Mouse (Mus musculus): ENCODE measurements at regions not wholly inside any gene's neighbourhood (a gene's known extent, or its start where the extent isn't known, plus 50 kb on each side); places are given as distances from the start of the nearest gene placed in this dataset.
A peak's percentile ranks its signal among the peaks of the same experiment; 100 is the strongest.

- no peak overlapping the region for H3K9ac ChIP-seq
- no peaks in the 10 kb centered on the region for H3K9me3 ChIP-seq
- H3K27me3 ChIP-seq = no peaks in the 10 kb centered on the region
- no peak overlapping the region for H3K4me3 ChIP-seq
- no peak overlapping the region for H3K27ac ChIP-seq
- no peaks in the 10 kb centered on the region for H3K36me3 ChIP-seq
- H3K4me1 ChIP-seq = no peaks in the 10 kb centered on the region
- no peak for ATAC-seq (ENCODE audit: insufficient number of reproducible peaks, low FRiP score, low TSS enrichment, low read depth)
- WGBS = 74% methylated on average over 4 of the region's 4 CpGs
- H3K4me2 ChIP-seq = no peak overlapping the region
Measured at GRCm38 (mm10) chr1:154093549-154093948, 107.4 kb upstream of the Zfp648 start.

GRCm38 (mm10) chr1:154094357-154094756 lies 106.6 kb upstream of the Zfp648 start:
- ATAC-seq (ENCODE audit: insufficient number of reproducible peaks, low FRiP score, low TSS enrichment, low read depth) = no peak
- no peaks in the 10 kb centered on the region for H3K36me3 ChIP-seq
- H3K9me3 ChIP-seq = no peaks in the 10 kb centered on the region
- 84% methylated on average over 5 of the region's 5 CpGs for WGBS
- H3K4me3 ChIP-seq = no peak overlapping the region
- H3K4me2 ChIP-seq = no peak overlapping the region
- no peak overlapping the region for H3K9ac ChIP-seq
- no peaks in the 10 kb centered on the region for H3K27me3 ChIP-seq
- no peaks in the 10 kb centered on the region for H3K4me1 ChIP-seq
- H3K27ac ChIP-seq = no peak overlapping the region

- no peak overlapping the region for H3K9ac ChIP-seq
- H3K4me1 ChIP-seq = no peaks in the 10 kb centered on the region
- no peaks in the 10 kb centered on the region for H3K9me3 ChIP-seq
- H3K27me3 ChIP-seq = no peaks in the 10 kb centered on the region
- H3K4me3 ChIP-seq = no peak overlapping the region
- no peak overlapping the region for H3K27ac ChIP-seq
- 81% methylated on average over 7 of the region's 7 CpGs for WGBS
- H3K36me3 ChIP-seq = no peaks in the 10 kb centered on the region
- H3K4me2 ChIP-seq = no peak overlapping the region
- no peak for ATAC-seq (ENCODE audit: insufficient number of reproducible peaks, low FRiP score, low TSS enrichment, low read depth)
Measured at GRCm38 (mm10) chr1:154096113-154096512, 104.9 kb upstream of the Zfp648 start.

- Histone ChIP-seq H3K27me3 (no peaks in the 10 kb centered on the region), H3K9me3 (no peaks in the 10 kb centered on the region), H3K4me2 (no peak overlapping the region), H3K9ac (no peak overlapping the region), H3K4me1 (no peaks in the 10 kb centered on the region), H3K27ac (no peak overlapping the region), H3K36me3 (no peaks in the 10 kb centered on the region), H3K4me3 (no peak overlapping the region)
- 97% methylated on average over 2 of the region's 2 CpGs for WGBS
- ATAC-seq (ENCODE audit: insufficient number of reproducible peaks, low FRiP score, low TSS enrichment, low read depth) = no peak
Measured at GRCm38 (mm10) chr1:154096911-154097310, 104.1 kb upstream of the Zfp648 start.

GRCm38 (mm10) chr1:154097656-154098055 lies 103.3 kb upstream of the Zfp648 start:
- WGBS = 52% methylated on average over 6 of the region's 6 CpGs
- H3K27ac ChIP-seq = no peak overlapping the region
- ATAC-seq (ENCODE audit: insufficient number of reproducible peaks, low FRiP score, low TSS enrichment, low read depth) = no peak

GRCm38 (mm10) chr1:154100556-154100955 lies 100.4 kb upstream of the Zfp648 start:
- ATAC-seq (ENCODE audit: insufficient number of reproducible peaks, low FRiP score, low TSS enrichment, low read depth) = no peak
- no peak overlapping the region for H3K27ac ChIP-seq
- 83% methylated on average over 3 of the region's 3 CpGs for WGBS

More at GRCm38 (mm10) chr1:154097656-154098055, 103.3 kb upstream of the Zfp648 start:
- H3K4me1 ChIP-seq = no peaks in the 10 kb centered on the region
- no peak overlapping the region for H3K4me2 ChIP-seq
- H3K9me3 ChIP-seq = no peaks in the 10 kb centered on the region
- no peak overlapping the region for H3K9ac ChIP-seq
- no peak overlapping the region for H3K4me3 ChIP-seq
- no peaks in the 10 kb centered on the region for H3K36me3 ChIP-seq
- no peaks in the 10 kb centered on the region for H3K27me3 ChIP-seq

GRCm38 (mm10) chr1:154101433-154101832 lies 99.6 kb upstream of the Zfp648 start:
- no peak for ATAC-seq (ENCODE audit: insufficient number of reproducible peaks, low FRiP score, low TSS enrichment, low read depth)
- H3K9me3 ChIP-seq = no peaks in the 10 kb centered on the region
- no peak overlapping the region for H3K27ac ChIP-seq
- no peak overlapping the region for H3K9ac ChIP-seq
- H3K36me3 ChIP-seq = no peaks in the 10 kb centered on the region
- H3K27me3 ChIP-seq = no peaks in the 10 kb centered on the region
- H3K4me2 ChIP-seq = no peak overlapping the region
- 0 out of 2 replicates have a peak, but pooled peaks cover 5% of the 10 kb centered on the region for H3K4me1 ChIP-seq
- 86% methylated on average over 1 of the region's 1 CpGs for WGBS
- no peak overlapping the region for H3K4me3 ChIP-seq

More at GRCm38 (mm10) chr1:154100556-154100955, 100.4 kb upstream of the Zfp648 start:
- Histone ChIP-seq H3K27me3 (no peaks in the 10 kb centered on the region), H3K4me2 (no peak overlapping the region), H3K4me3 (no peak overlapping the region), H3K4me1 (0 out of 2 replicates have a peak, but pooled peaks cover 5% of the 10 kb centered on the region), H3K9me3 (no peaks in the 10 kb centered on the region), H3K9ac (no peak overlapping the region), H3K36me3 (no peaks in the 10 kb centered on the region)

- Histone ChIP-seq H3K27me3 (no peaks in the 10 kb centered on the region), H3K9ac (no peak overlapping the region), H3K36me3 (no peaks in the 10 kb centered on the region), H3K27ac (no peak overlapping the region), H3K4me2 (no peak overlapping the region), H3K9me3 (no peaks in the 10 kb centered on the region), H3K4me1 (0 out of 2 replicates have a peak, but pooled peaks cover 5% of the 10 kb centered on the region), H3K4me3 (no peak overlapping the region)
- no peak for ATAC-seq (ENCODE audit: insufficient number of reproducible peaks, low FRiP score, low TSS enrichment, low read depth)
- whole genome bisulfite sequencing = 73% methylated on average over 3 of the region's 3 CpGs
Measured at GRCm38 (mm10) chr1:154102191-154102590, 98.8 kb upstream of the Zfp648 start.

- ATAC-seq (ENCODE audit: insufficient number of reproducible peaks, low FRiP score, low TSS enrichment, low read depth) = no peak
- Histone ChIP-seq H3K4me3 (no peak overlapping the region), H3K4me2 (no peak overlapping the region), H3K9ac (no peak overlapping the region), H3K9me3 (no peaks in the 10 kb centered on the region), H3K36me3 (no peaks in the 10 kb centered on the region), H3K27ac (0 out of 2 replicates have a peak overlapping the region, but pooled peaks have one; percentile 27), H3K27me3 (no peaks in the 10 kb centered on the region), H3K4me1 (0 out of 2 replicates have a peak, but pooled peaks cover 5% of the 10 kb centered on the region)
- 63% methylated on average over 15 of the region's 15 CpGs for WGBS
Measured at GRCm38 (mm10) chr1:154102871-154103596, 98.0 kb upstream of the Zfp648 start.

- ATAC-seq (ENCODE audit: insufficient number of reproducible peaks, low FRiP score, low TSS enrichment, low read depth) = no peak
- no peaks in the 10 kb centered on the region for H3K9me3 ChIP-seq
- H3K4me2 ChIP-seq = no peak overlapping the region
- H3K4me1 ChIP-seq = 0 out of 2 replicates have a peak, but pooled peaks cover 5% of the 10 kb centered on the region
- no peaks in the 10 kb centered on the region for H3K27me3 ChIP-seq
- WGBS = 81% methylated on average over 5 of the region's 5 CpGs
- H3K9ac ChIP-seq = no peak overlapping the region
- H3K36me3 ChIP-seq = no peaks in the 10 kb centered on the region
- H3K4me3 ChIP-seq = no peak overlapping the region
- 0 out of 2 replicates have a peak overlapping the region, but pooled peaks have one; percentile 27 for H3K27ac ChIP-seq
Measured at GRCm38 (mm10) chr1:154103597-154103923, 97.4 kb upstream of the Zfp648 start.

GRCm38 (mm10) chr1:154104006-154104600 lies 96.9 kb upstream of the Zfp648 start:
- Histone ChIP-seq H3K36me3 (no peaks in the 10 kb centered on the region), H3K4me3 (no peak overlapping the region), H3K4me2 (no peak overlapping the region), H3K27ac (no peak overlapping the region), H3K4me1 (0 out of 2 replicates have a peak, but pooled peaks cover 5% of the 10 kb centered on the region), H3K27me3 (no peaks in the 10 kb centered on the region), H3K9ac (no peak overlapping the region), H3K9me3 (no peaks in the 10 kb centered on the region)
- ATAC-seq (ENCODE audit: insufficient number of reproducible peaks, low FRiP score, low TSS enrichment, low read depth) = no peak
- WGBS = 82% methylated on average over 4 of the region's 4 CpGs

GRCm38 (mm10) chr1:154104779-154105178 lies 96.2 kb upstream of the Zfp648 start:
- no peak for ATAC-seq (ENCODE audit: insufficient number of reproducible peaks, low FRiP score, low TSS enrichment, low read depth)
- Histone ChIP-seq H3K4me2 (no peak overlapping the region), H3K9ac (no peak overlapping the region), H3K9me3 (no peaks in the 10 kb centered on the region), H3K4me1 (0 out of 2 replicates have a peak, but pooled peaks cover 5% of the 10 kb centered on the region), H3K4me3 (no peak overlapping the region), H3K27ac (no peak overlapping the region), H3K27me3 (no peaks in the 10 kb centered on the region), H3K36me3 (no peaks in the 10 kb centered on the region)
- 70% methylated on average over 1 of the region's 1 CpGs for WGBS

Measured in limb, embryonic 15.5 days (tissue).